Mouse (Mus musculus): Measurements from ENCODE around the gene Gm36028. TPM values are rescaled to one million over a fixed set of nuclear protein-coding genes. Genes with fewer than 3 reads are reported as not detected.

Gm36028 gene
- not detected in 2 replicates for total RNA-seq (2017)

DNA sequence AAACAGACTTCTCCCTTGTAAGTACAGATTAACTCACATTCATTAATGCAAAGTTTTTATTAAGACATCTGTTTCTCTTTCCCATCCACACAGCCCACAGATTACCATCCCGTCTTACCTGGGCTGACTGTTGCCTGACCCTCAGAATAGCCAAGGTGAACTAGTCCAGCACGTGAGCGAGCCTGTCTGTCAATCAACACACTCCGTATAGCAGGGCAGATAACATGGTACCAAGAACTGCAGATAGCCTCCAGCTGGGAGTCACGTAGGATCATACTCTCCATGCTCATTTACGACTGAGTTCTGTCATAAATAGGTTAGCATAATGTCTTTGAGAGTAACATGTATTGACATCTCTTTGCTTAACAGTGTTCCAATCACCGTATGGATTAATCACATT is at the start of gene Gm36028:
Gene Gm36028 (minus strand): TSS at position 118 of the 400 bp plus-strand sequence.
- ATAC-seq (replicated peaks in 1 of 2; ENCODE audit: insufficient read depth in 1 of 2, low FRiP score in 2 of 2, low TSS enrichment in 1 of 2, low read depth in 1 of 2, poor library complexity in 2 of 2, severe bottlenecking in 2 of 2) = no peak

DNA sequence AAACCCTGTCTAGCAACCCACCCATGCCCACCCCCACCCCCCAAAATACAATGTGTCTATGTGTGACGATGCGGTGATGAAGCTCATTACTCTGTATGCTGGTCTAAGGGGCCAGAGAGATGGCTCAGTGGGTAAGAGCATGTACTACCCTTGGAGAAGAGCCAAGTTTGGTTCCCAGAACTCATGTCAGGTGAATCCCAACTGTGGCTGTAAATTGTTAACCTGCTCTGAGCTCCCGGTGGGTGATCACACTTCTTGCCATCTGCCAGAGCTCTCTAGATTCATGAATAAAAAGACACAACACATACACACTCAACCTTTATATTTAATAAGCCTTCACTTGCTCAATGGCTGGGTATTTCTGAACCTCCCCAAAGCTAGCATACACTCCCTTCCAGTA is 45.5 kb upstream of the Gm36028 start:
- no peak for ATAC-seq (replicated peaks in 1 of 2; ENCODE audit: insufficient read depth in 1 of 2, low FRiP score in 2 of 2, low TSS enrichment in 1 of 2, low read depth in 1 of 2, poor library complexity in 2 of 2, severe bottlenecking in 2 of 2)

DNA sequence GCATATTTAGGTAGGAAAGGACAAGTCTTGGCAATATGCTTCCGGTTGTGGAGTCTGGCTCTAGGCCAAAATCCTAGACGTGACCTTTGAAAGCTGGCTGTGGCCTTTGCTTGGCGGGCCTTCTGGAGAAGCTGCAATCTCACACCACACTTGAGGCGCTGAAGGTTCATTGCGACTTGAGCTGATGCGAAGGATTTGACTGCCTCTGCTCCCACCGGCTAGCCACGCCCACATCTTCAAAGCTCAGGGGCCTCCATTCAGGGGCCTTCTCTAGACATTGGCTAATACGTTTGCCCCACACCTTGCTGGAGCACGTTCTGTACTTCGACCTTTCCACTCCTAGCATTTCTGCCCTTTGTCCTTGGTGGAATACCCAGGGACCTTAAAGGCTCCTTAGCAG is 40.4 kb upstream of the Gm36028 start:
- ATAC-seq (replicated peaks in 1 of 2; ENCODE audit: insufficient read depth in 1 of 2, low FRiP score in 2 of 2, low TSS enrichment in 1 of 2, low read depth in 1 of 2, poor library complexity in 2 of 2, severe bottlenecking in 2 of 2) = no peak

- ATAC-seq (replicated peaks in 1 of 2; ENCODE audit: insufficient read depth in 1 of 2, low FRiP score in 2 of 2, low TSS enrichment in 1 of 2, low read depth in 1 of 2, poor library complexity in 2 of 2, severe bottlenecking in 2 of 2) = no peak
Measured at GRCm38 (mm10) chr16:37899357-37899756, 38.4 kb upstream of the Gm36028 start.

DNA sequence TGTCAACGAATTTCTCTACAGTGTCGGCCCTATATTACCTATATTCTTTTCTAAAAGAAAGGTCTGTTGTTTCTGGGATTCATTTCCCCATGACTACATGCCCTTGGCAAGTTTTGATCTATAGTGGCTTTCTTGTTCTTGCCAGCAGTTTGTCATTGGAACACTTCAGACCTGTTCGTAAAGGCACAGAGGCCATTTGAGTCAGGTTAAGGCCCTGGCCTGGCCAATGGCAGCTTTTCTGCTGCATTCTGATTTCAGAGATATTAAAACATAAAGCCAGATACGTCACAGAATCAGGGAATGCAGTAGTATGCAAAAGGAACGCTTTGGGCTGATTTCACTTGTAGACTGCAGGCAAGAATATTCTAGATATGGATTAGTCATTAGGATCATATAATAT is 37.8 kb upstream of the Gm36028 start:
- no peak for ATAC-seq (replicated peaks in 1 of 2; ENCODE audit: insufficient read depth in 1 of 2, low FRiP score in 2 of 2, low TSS enrichment in 1 of 2, low read depth in 1 of 2, poor library complexity in 2 of 2, severe bottlenecking in 2 of 2)

DNA sequence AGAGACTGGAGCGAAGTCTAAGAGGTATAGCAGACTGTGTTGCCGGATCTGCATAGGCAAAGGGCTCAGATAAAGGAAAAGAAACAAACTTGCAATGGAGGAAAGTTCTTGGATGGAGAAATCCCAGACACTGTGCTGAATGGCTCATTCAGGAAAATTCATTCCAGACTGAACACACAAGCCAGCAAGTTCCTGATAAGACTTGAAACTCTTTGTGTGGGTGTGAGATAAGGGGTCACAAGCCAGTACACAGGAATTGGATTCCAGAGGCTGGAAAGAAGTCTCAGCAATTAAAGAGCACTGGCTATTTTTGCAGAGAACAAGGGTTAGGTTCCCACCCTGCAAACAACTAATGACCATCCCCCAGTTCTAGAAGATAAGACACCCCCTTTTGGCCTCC is 33.0 kb upstream of the Gm36028 start:
- no peak for ATAC-seq (replicated peaks in 1 of 2; ENCODE audit: insufficient read depth in 1 of 2, low FRiP score in 2 of 2, low TSS enrichment in 1 of 2, low read depth in 1 of 2, poor library complexity in 2 of 2, severe bottlenecking in 2 of 2)

DNA sequence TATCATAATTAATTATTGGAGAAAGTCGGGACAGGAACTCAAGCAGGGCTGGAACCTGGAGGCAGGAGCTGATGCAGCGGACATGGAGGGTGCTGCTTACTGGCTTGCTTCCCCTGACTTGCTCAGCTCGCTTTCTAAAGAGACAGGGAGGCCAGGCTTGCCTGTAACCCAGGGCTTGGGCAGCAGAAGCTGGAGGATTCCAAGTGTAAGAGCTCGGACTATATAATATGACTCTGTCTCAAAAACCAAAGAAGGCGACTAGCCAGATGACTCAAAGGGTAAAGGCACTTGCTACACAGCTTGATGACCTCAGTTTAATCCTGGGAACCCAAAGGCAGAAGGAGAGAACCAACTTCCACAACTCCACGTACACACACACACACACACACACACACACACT is 32.4 kb upstream of the Gm36028 start:
- no peak for ATAC-seq (replicated peaks in 1 of 2; ENCODE audit: insufficient read depth in 1 of 2, low FRiP score in 2 of 2, low TSS enrichment in 1 of 2, low read depth in 1 of 2, poor library complexity in 2 of 2, severe bottlenecking in 2 of 2)

- no peak for ATAC-seq (replicated peaks in 1 of 2; ENCODE audit: insufficient read depth in 1 of 2, low FRiP score in 2 of 2, low TSS enrichment in 1 of 2, low read depth in 1 of 2, poor library complexity in 2 of 2, severe bottlenecking in 2 of 2)
Measured at GRCm38 (mm10) chr16:37892667-37893066, 31.7 kb upstream of the Gm36028 start.

DNA sequence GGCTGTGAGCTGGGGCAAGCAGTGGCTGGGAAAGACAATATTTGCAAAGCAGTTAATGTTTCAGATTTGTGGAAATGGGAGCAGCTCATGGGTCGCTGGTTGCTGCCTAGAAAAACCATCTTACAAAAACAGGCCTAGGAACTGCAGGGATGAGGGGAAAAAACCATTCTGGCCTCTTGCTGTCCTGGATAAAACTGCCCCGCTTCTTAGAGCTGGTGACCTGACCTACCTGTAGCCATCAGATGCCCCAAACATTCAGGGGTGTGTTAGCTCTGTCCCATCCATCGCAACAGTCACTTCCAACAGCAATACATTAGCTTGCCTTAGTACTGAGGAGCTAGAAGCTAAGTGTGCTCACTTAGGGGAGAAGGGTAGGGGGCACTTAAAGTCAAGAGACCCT is 28.0 kb upstream of the Gm36028 start:
- no peak for ATAC-seq (replicated peaks in 1 of 2; ENCODE audit: insufficient read depth in 1 of 2, low FRiP score in 2 of 2, low TSS enrichment in 1 of 2, low read depth in 1 of 2, poor library complexity in 2 of 2, severe bottlenecking in 2 of 2)

- ATAC-seq (replicated peaks in 1 of 2; ENCODE audit: insufficient read depth in 1 of 2, low FRiP score in 2 of 2, low TSS enrichment in 1 of 2, low read depth in 1 of 2, poor library complexity in 2 of 2, severe bottlenecking in 2 of 2) = no peak
Measured at GRCm38 (mm10) chr16:37881168-37881567, 20.2 kb upstream of the Gm36028 start.

- no peak for ATAC-seq (replicated peaks in 1 of 2; ENCODE audit: insufficient read depth in 1 of 2, low FRiP score in 2 of 2, low TSS enrichment in 1 of 2, low read depth in 1 of 2, poor library complexity in 2 of 2, severe bottlenecking in 2 of 2)
Measured at GRCm38 (mm10) chr16:37879750-37880419, 18.9 kb upstream of the Gm36028 start.

GRCm38 (mm10) chr16:37878951-37879505 is 18.1 kb upstream of the Gm36028 start:
- ATAC-seq (replicated peaks in 1 of 2; ENCODE audit: insufficient read depth in 1 of 2, low FRiP score in 2 of 2, low TSS enrichment in 1 of 2, low read depth in 1 of 2, poor library complexity in 2 of 2, severe bottlenecking in 2 of 2) = no peak

DNA sequence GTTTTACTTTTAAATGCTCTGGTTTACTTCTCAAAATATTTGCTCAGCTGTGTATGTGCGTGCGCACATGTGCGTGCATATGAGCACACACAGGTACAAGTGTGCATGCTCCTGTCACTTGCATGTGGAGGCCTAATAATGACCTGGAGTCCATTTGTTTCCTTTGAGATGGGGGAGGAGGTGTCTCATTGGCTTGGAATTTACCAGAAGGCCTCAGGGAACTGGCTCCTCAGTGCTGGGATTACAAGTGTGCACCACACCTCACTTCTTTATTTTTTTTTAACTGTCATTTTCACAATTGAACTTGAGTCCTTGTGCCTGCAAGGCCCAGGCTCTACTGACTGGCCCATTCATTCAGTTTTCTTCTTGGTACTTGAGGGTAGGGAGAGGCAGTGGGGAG is 16.5 kb upstream of the Gm36028 start:
- ATAC-seq (replicated peaks in 1 of 2; ENCODE audit: insufficient read depth in 1 of 2, low FRiP score in 2 of 2, low TSS enrichment in 1 of 2, low read depth in 1 of 2, poor library complexity in 2 of 2, severe bottlenecking in 2 of 2) = no peak

DNA sequence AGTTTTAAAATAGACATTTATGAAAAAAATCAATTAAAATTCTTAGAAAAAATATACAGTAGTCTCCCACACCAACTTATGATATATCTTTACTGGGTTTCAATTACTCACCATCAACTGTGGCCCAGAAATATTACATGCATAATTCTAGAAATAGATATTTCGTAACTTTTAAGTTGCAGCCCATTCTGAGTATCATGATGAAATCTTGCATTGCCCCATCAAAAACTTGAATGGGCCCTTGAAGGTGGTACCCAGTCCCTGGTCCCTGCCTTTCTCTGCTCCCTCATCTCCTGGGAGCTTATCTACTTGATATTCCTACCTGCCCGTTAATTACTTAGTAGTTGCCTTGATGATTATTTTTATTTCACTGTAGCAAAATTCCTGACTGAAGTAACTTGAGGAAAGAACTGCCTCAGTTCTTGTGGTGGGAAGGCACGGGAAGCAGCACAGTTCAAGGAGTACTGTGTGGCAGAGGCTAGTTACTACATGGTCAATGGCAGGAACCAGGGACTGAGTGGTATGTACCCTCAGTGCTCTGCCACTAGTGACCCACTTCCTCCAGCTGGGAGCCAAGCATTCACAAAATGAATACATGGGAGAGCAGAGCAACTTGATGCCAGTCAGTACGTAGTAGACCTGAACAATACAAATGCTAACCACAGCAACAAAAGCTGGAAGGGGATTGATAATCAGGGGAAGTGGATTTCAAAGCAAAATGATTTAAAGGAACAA is 13.7 kb upstream of the Gm36028 start:
- ATAC-seq (replicated peaks in 1 of 2; ENCODE audit: insufficient read depth in 1 of 2, low FRiP score in 2 of 2, low TSS enrichment in 1 of 2, low read depth in 1 of 2, poor library complexity in 2 of 2, severe bottlenecking in 2 of 2) = peak in 1 of 2 experiments; percentile 26; a peak in 1 of 4 replicates

GRCm38 (mm10) chr16:37871112-37871715 is 10.3 kb upstream of the Gm36028 start:
- ATAC-seq (replicated peaks in 1 of 2; ENCODE audit: insufficient read depth in 1 of 2, low FRiP score in 2 of 2, low TSS enrichment in 1 of 2, low read depth in 1 of 2, poor library complexity in 2 of 2, severe bottlenecking in 2 of 2) = no peak

- no peak; a peak in 1 of 4 replicates for ATAC-seq (replicated peaks in 1 of 2; ENCODE audit: insufficient read depth in 1 of 2, low FRiP score in 2 of 2, low TSS enrichment in 1 of 2, low read depth in 1 of 2, poor library complexity in 2 of 2, severe bottlenecking in 2 of 2)
Measured at GRCm38 (mm10) chr16:37869470-37870231, 8.7 kb upstream of the Gm36028 start.
